Mouse (Mus musculus): ENCODE results near the gene Ttc33. TPM values are rescaled to one million over a fixed set of nuclear protein-coding genes. Genes with fewer than 3 reads are reported as not detected.
A peak's percentile ranks its signal among the peaks of the same experiment; 100 is the strongest.

Gene Ttc33
- total RNA-seq, 1 experiment, result 24.2 TPM

DNA sequence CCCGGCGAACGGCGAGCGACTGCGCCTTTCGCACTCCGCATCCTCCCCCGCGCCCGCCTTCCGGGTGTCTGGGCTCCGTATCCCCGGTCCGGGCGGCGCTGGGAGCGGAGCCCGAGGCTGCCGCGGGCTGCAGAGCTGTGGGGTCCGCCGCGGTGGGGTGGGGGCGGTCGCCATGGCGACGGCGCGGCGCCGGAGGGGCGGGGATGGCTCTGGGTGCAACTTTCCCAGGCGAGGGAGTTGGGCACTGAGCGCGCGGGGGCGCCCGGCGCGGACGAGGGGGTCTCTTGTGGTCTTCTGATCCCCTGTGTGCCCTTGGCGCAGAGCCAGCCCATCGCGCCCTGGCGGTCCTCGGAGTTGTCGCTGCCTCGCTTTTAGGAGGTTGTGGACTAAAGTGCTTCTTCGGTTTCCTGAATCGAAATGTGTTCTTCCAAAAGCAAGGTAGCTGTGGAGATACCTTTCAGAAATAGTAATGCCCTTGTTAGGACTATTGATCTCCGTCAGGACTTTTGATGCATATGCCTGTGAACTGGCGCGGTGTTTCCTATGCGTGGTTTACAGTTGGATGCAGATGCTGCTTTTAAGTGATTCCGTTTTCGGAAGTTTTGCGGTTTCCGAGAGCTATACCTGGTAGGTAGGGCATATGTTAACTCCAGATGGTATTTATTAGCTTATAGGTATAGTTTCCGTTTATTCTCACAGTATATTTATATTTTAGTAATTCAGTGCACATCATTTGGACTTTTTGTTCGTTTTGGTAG lies 41.1 kb upstream of the Ttc33 start:
- no peaks in the 10 kb centered on the region for H3K36me3 ChIP-seq (ENCODE audit: control insufficient read depth, insufficient read depth, low read length, poor library complexity, severe bottlenecking)
- no peak for TF ChIP-seq CHD2 (IDR thresholded peaks at IDR 0.05; ENCODE audit: low read depth, low read length)
- no peak for TF ChIP-seq ZNF384 (IDR thresholded peaks at IDR 0.05; ENCODE audit: low read depth, low read length)
- no peak for TF ChIP-seq HCFC1 (IDR thresholded peaks at IDR 0.05; ENCODE audit: borderline replicate concordance, insufficient read depth, low read length)
- no peak for TF ChIP-seq ZC3H11A (IDR thresholded peaks at IDR 0.05; ENCODE audit: borderline replicate concordance, low read depth, low read length)
- no peak for TF ChIP-seq MAFK (IDR thresholded peaks at IDR 0.05; ENCODE audit: insufficient read depth, low read depth, low read length)
- peak overlapping the region; percentile 79 for H3K27ac ChIP-seq (ENCODE audit: insufficient read depth, low read depth, low read length, poor library complexity, severe bottlenecking)
- no peaks in the 10 kb centered on the region for H3K9me3 ChIP-seq (ENCODE audit: control insufficient read depth, insufficient read depth, low read depth, low read length)
- H3K9ac ChIP-seq (ENCODE audit: insufficient read depth, low read depth, low read length, poor library complexity, severe bottlenecking), result peak overlapping the region; percentile 98
- peak overlapping the region; percentile 89 to 96 for H3K4me3 ChIP-seq (ENCODE audit: insufficient read depth in 1 of 2, low read depth in 1 of 2, low read length in 2 of 2, poor library complexity in 1 of 2, severe bottlenecking in 1 of 2)
- in situ Hi-C loops (cut with MboI; ENCODE audit: low sequenced_read_pairs in 2 of 2, unreplicated experiment in 2 of 2), result no loop called here
- no peak for DNase-seq (ENCODE audit: low read depth, low spot score)
- peaks cover 0 to 3% of the 10 kb centered on the region in 2 experiments; a peak in 1 of 4 replicates for H3K4me1 ChIP-seq (ENCODE audit: control insufficient read depth in 2 of 2, insufficient read depth in 2 of 2, low read length in 2 of 2, poor library complexity in 1 of 2)

DNA sequence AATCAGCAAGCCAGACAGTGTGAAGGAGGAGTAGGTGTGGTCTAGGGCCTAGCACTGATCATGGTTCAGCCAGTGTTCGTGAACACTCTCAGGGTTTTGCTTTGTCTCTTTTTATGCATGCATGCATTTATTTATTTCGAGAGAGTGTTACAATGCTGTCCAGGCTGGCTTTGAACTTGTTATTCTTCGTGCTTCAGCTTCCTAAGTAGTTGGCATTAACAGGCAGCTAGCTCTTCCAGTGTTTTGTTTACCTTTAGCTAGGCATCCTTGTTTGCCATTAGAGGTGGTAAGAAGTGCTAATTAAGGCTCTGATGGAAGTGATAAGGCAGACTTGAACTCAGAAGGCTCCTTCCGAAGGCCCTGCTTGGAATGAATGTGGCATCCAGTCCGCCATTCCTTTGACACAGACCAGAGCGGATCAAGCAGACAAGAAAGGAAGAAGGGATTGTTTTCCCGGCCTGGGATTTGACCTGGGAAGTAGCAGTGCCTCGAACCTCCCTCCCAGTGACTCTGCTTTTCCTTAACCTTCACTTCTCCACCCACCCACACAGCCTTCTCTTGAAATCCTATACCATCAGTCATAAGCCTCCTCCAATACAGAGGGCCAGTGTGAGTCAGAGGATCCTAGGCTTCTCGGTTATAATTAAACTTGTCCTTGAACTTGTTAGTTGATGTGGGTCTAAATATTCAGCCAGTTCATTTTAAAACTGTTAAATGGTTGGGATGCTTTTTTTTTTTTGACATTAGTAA lies 40.0 kb upstream of the Ttc33 start:
- Histone ChIP-seq H3K9me3 (ENCODE audit: control insufficient read depth, insufficient read depth, low read depth, low read length) (no peaks in the 10 kb centered on the region), H3K27ac (ENCODE audit: insufficient read depth, low read depth, low read length, poor library complexity, severe bottlenecking) (no peak overlapping the region), H3K4me1 (ENCODE audit: control insufficient read depth in 2 of 2, insufficient read depth in 2 of 2, low read length in 2 of 2, poor library complexity in 1 of 2) (peaks cover 0 to 3% of the 10 kb centered on the region in 2 experiments; a peak in 1 of 4 replicates), H3K36me3 (ENCODE audit: control insufficient read depth, insufficient read depth, low read length, poor library complexity, severe bottlenecking) (no peaks in the 10 kb centered on the region), H3K9ac (ENCODE audit: insufficient read depth, low read depth, low read length, poor library complexity, severe bottlenecking) (no peak overlapping the region), H3K4me3 (ENCODE audit: insufficient read depth in 1 of 2, low read depth in 1 of 2, low read length in 2 of 2, poor library complexity in 1 of 2, severe bottlenecking in 1 of 2) (peak overlapping the region; percentile 8 to 89; a peak in 1 of 4 replicates)
- in situ Hi-C loops (cut with MboI; ENCODE audit: low sequenced_read_pairs in 2 of 2, unreplicated experiment in 2 of 2), result no loop called here
- TF ChIP-seq CHD2 (IDR thresholded peaks at IDR 0.05; ENCODE audit: low read depth, low read length), result no peak
- no peak for TF ChIP-seq ZNF384 (IDR thresholded peaks at IDR 0.05; ENCODE audit: low read depth, low read length)
- TF ChIP-seq ZC3H11A (IDR thresholded peaks at IDR 0.05; ENCODE audit: borderline replicate concordance, low read depth, low read length), result no peak
- TF ChIP-seq HCFC1 (IDR thresholded peaks at IDR 0.05; ENCODE audit: borderline replicate concordance, insufficient read depth, low read length), result no peak
- TF ChIP-seq MAFK (IDR thresholded peaks at IDR 0.05; ENCODE audit: insufficient read depth, low read depth, low read length), result no peak
- DNase-seq (ENCODE audit: low read depth, low spot score), result no peak

DNA sequence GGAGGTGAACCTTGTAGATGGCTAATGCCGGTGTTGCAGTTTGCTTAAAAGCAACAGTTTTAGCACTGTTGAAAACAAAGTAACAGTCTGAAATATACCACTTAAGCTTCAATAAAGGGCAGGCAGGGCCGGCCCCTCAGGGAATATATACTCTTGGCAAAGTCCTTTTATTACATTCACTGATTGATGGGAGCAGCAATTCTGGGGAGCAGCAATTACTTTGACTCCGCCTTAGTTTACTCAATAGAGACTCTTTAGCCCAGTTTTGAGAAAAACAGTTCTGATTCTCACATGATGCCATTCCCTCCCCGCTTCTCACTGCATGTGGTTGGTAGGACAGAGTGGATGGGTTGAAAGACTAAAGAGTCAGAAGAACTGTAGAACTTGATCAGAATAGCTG lies 36.1 kb upstream of the Ttc33 start:
- no peak overlapping the region for H3K4me3 ChIP-seq (ENCODE audit: insufficient read depth in 1 of 2, low read depth in 1 of 2, low read length in 2 of 2, poor library complexity in 1 of 2, severe bottlenecking in 1 of 2)
- no peak for TF ChIP-seq CHD2 (IDR thresholded peaks at IDR 0.05; ENCODE audit: low read depth, low read length)
- TF ChIP-seq ZC3H11A (IDR thresholded peaks at IDR 0.05; ENCODE audit: borderline replicate concordance, low read depth, low read length), result no peak
- TF ChIP-seq MAFK (IDR thresholded peaks at IDR 0.05; ENCODE audit: insufficient read depth, low read depth, low read length), result no peak
- no peak for TF ChIP-seq HCFC1 (IDR thresholded peaks at IDR 0.05; ENCODE audit: borderline replicate concordance, insufficient read depth, low read length)
- TF ChIP-seq ZNF384 (IDR thresholded peaks at IDR 0.05; ENCODE audit: low read depth, low read length), result no peak
- no peak overlapping the region for H3K27ac ChIP-seq (ENCODE audit: insufficient read depth, low read depth, low read length, poor library complexity, severe bottlenecking)
- H3K9me3 ChIP-seq (ENCODE audit: control insufficient read depth, insufficient read depth, low read depth, low read length), result no peaks in the 10 kb centered on the region
- no peaks in the 10 kb centered on the region for H3K36me3 ChIP-seq (ENCODE audit: control insufficient read depth, insufficient read depth, low read length, poor library complexity, severe bottlenecking)
- in situ Hi-C loops (cut with MboI; ENCODE audit: low sequenced_read_pairs in 2 of 2, unreplicated experiment in 2 of 2), result no loop called here
- no peak overlapping the region for H3K9ac ChIP-seq (ENCODE audit: insufficient read depth, low read depth, low read length, poor library complexity, severe bottlenecking)
- H3K4me1 ChIP-seq (ENCODE audit: control insufficient read depth in 2 of 2, insufficient read depth in 2 of 2, low read length in 2 of 2, poor library complexity in 1 of 2), result peaks cover 4 to 7% of the 10 kb centered on the region in 2 experiments
- no peak for DNase-seq (ENCODE audit: low read depth, low spot score)

DNA sequence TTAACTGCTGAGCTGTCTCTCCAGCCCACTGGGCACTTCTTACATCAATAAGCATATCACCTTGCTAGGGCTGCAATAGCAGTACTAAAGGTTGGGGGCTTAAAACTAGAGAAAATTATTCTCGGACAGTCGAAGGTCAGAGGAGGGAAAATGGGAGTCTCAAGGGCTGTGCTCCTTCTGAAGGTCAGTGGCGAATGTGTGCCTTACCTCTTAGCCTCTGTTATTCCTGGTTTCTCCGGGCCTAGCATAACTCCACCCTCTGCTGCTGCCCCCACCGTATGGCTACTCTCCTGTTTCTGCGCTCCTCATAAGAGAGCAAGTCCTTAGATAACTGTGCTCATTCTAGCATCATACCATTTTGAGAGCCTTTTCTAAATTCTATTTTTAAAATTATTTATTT lies 33.2 kb upstream of the Ttc33 start:
- in situ Hi-C loops (cut with MboI; ENCODE audit: low sequenced_read_pairs in 2 of 2, unreplicated experiment in 2 of 2), result no loop called here
- peak overlapping the region; percentile 20 to 22; a peak in 2 of 4 replicates for H3K4me3 ChIP-seq (ENCODE audit: insufficient read depth in 1 of 2, low read depth in 1 of 2, low read length in 2 of 2, poor library complexity in 1 of 2, severe bottlenecking in 1 of 2)
- TF ChIP-seq MAFK (IDR thresholded peaks at IDR 0.05; ENCODE audit: insufficient read depth, low read depth, low read length) (no peak), HCFC1 (IDR thresholded peaks at IDR 0.05; ENCODE audit: borderline replicate concordance, insufficient read depth, low read length) (no peak), CHD2 (IDR thresholded peaks at IDR 0.05; ENCODE audit: low read depth, low read length) (no peak), ZNF384 (IDR thresholded peaks at IDR 0.05; ENCODE audit: low read depth, low read length) (no peak), ZC3H11A (IDR thresholded peaks at IDR 0.05; ENCODE audit: borderline replicate concordance, low read depth, low read length) (no peak)
- H3K9me3 ChIP-seq (ENCODE audit: control insufficient read depth, insufficient read depth, low read depth, low read length), result no peaks in the 10 kb centered on the region
- no peak for DNase-seq (ENCODE audit: low read depth, low spot score)
- H3K27ac ChIP-seq (ENCODE audit: insufficient read depth, low read depth, low read length, poor library complexity, severe bottlenecking), result no peak overlapping the region; the same call in 1 of the 2 replicates
- H3K4me1 ChIP-seq (ENCODE audit: control insufficient read depth in 2 of 2, insufficient read depth in 2 of 2, low read length in 2 of 2, poor library complexity in 1 of 2), result peaks cover 4% of the 10 kb centered on the region in 2 experiments
- no peaks in the 10 kb centered on the region for H3K36me3 ChIP-seq (ENCODE audit: control insufficient read depth, insufficient read depth, low read length, poor library complexity, severe bottlenecking)
- peak overlapping the region; percentile 7; the same call in 1 of the 2 replicates for H3K9ac ChIP-seq (ENCODE audit: insufficient read depth, low read depth, low read length, poor library complexity, severe bottlenecking)

Data from ES-E14 (cell line).